25 mouse cellular contexts compared by ENCODE assay signal in the genomic region with DNA sequence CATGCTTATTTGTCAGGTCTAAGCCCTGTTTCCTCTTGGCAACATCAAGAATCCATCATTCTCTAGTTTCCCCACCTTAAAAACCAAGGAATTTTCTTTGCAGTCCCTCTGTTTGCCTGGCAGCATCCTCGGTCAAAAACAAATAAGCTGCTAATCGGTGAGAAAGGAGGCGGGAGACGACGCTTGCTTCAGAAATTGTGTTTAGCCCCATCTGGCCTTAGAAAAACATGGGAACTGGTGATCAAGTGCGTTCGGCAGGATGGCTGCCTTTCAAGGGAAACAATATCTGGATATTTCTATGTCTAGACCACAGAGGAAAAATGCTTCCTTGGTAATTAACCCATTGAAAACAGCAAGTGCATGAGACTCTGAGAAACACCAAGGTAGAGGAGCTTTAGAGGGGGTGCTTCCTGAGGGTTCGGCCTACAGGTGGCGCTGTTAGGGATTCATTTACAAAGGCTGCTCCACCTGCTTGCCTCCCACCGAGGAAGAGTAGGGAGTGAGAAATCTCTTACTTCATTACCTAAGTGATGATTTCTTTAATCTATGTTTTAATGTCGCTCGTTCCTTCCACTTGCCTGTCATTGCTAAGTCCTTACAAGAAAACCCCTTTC.
DNase-seq lines count a peak whose midpoint lies in the region; ATAC-seq and TF ChIP-seq lines count a peak whose summit lies in the region.
"Had no signal": no experiment of that assay in that cellular context is flagged by ENCODE, and none has a peak within 500 bp of the region (broad histone marks: within the 10 kb centered on the region; RNA-seq: fewer than 3 reads in every experiment).

No protein-coding gene starts in this region.

- no peaks in the 10 kb centered on the region for H3K27me3 ChIP-seq in intestine, embryonic 16.5 days (replicated peaks; ENCODE audit: control insufficient read depth, insufficient read depth, low read length)
- H3K27me3 ChIP-seq: forebrain, embryonic 13.5 days; limb, embryonic 12.5 days; midbrain, embryonic 15.5 days; neural tube, embryonic 13.5 days had no signal

- TF ChIP-seq POLR2A in brain, embryonic 14.5 days (IDR thresholded peaks at IDR 0.05; ENCODE audit: borderline replicate concordance, extremely low read depth, insufficient read depth, insufficient read length, poor library complexity, severe bottlenecking), result no peak

- H3K36me3 ChIP-seq in intestine, embryonic 16.5 days (ENCODE audit: control insufficient read depth, insufficient read depth, low read length), result no peaks in the 10 kb centered on the region
- H3K36me3 ChIP-seq: hindbrain, embryonic 10.5 days; limb, embryonic 12.5 days; midbrain, embryonic 15.5 days; neural tube, embryonic 13.5 days had no signal

- no peaks in the 10 kb centered on the region for H3K4me1 ChIP-seq in intestine, embryonic 16.5 days (ENCODE audit: control insufficient read depth, insufficient read depth, low read length)
- H3K4me1 ChIP-seq: hindbrain, embryonic 10.5 days; limb, embryonic 12.5 days; midbrain, embryonic 15.5 days; neural tube, embryonic 13.5 days had no signal

- H3K4me3 ChIP-seq in left cerebral cortex, adult 2 months, result no peak overlapping the region
- H3K4me3 ChIP-seq in intestine, embryonic 16.5 days (ENCODE audit: low read length), result no peak overlapping the region
- H3K4me3 ChIP-seq: forebrain, embryonic 13.5 days; hindbrain, embryonic 10.5 days; limb, embryonic 12.5 days; midbrain, embryonic 15.5 days; myocyte; neural tube, embryonic 13.5 days had no signal

- H3K4me2 ChIP-seq in intestine, embryonic 16.5 days (ENCODE audit: low read depth, low read length), result no peak overlapping the region
- H3K4me2 ChIP-seq: forebrain, embryonic 13.5 days; limb, embryonic 12.5 days; liver, embryonic 11.5 days; midbrain, embryonic 15.5 days; neural tube, embryonic 13.5 days had no signal

- DNase-seq in heart, adult 11 months, result peak; percentile 92
- DNase-seq in heart, postnatal 4 days, result no peak
- no peak for DNase-seq in left cerebral cortex, adult 2 months (ENCODE audit: extremely low spot score in 1 of 2, low spot score in 2 of 2)
- DNase-seq in left cerebral cortex, adult 8-10 months (ENCODE audit: low spot score in 2 of 2), result no peak
- DNase-seq in ES-CJ7 (ENCODE audit: low read depth, low spot score), result peak; percentile 12
- DNase-seq in brain, embryonic 14.5 days (ENCODE audit: low read depth), result peak; percentile 21
- DNase-seq: B cell, adult 2 months; cerebellum, adult 9-11 months; liver, postnatal 0 days; retina, postnatal 1 day; right cerebral cortex, postnatal 25 days; spleen, adult 18-20 months; thymus, adult 18-20 months had no signal

- no peak for ATAC-seq in monocyte, adult 5-6 weeks (replicated peaks; ENCODE audit: insufficient number of reproducible peaks, low FRiP score, low TSS enrichment, poor library complexity, severe bottlenecking)
- ATAC-seq in intestine, embryonic 16.5 days, result no peak
- ATAC-seq: forebrain, embryonic 13.5 days; hindbrain, postnatal 0 days; liver, postnatal 0 days; lung, postnatal 0 days; midbrain, embryonic 15.5 days had no signal

- WGBS in intestine, embryonic 16.5 days, result 78% methylated on average over 12 of the region's 12 CpGs

- no peak overlapping the region for H3K27ac ChIP-seq in left cerebral cortex, adult 2 months
- H3K27ac ChIP-seq in intestine, embryonic 16.5 days (ENCODE audit: low read length), result no peak overlapping the region
- H3K27ac ChIP-seq: forebrain, embryonic 13.5 days; hindbrain, embryonic 10.5 days; hindbrain, postnatal 0 days; limb, embryonic 12.5 days; macrophage; midbrain, embryonic 15.5 days; neural tube, embryonic 13.5 days had no signal

- TF ChIP-seq CTCF in left cerebral cortex, adult 2 months (IDR thresholded peaks at IDR 0.05), result peak; percentile 11; the same call in 1 of the 2 replicates
- no peak for TF ChIP-seq CTCF in brain, embryonic 14.5 days (IDR thresholded peaks at IDR 0.05; ENCODE audit: borderline replicate concordance, extremely low read depth, insufficient read depth, insufficient read length)

- no peaks in the 10 kb centered on the region for H3K9me3 ChIP-seq in intestine, embryonic 16.5 days (ENCODE audit: control insufficient read depth, low read length)
- H3K9me3 ChIP-seq: forebrain, embryonic 13.5 days; hindbrain, embryonic 10.5 days; limb, embryonic 12.5 days; midbrain, embryonic 15.5 days; neural tube, embryonic 13.5 days had no signal

- intact Hi-C loops in left cerebral cortex, adult 2 months (cut with DNase I), result no loop called here

- H3K9ac ChIP-seq in intestine, embryonic 16.5 days (ENCODE audit: low read depth, low read length), result no peak overlapping the region
- H3K9ac ChIP-seq: forebrain, embryonic 13.5 days; limb, embryonic 12.5 days; liver, postnatal 0 days; midbrain, embryonic 15.5 days; neural tube, embryonic 13.5 days had no signal

Comparison
In these comparisons a context has a peak if more than half of its experiments do, and no peak if none do; other contexts are left out.
1. DNase-seq: peak in heart, adult 11 months (single experiment), ES-CJ7 (single experiment) and brain, embryonic 14.5 days (single experiment); none in heart, postnatal 4 days (single experiment), left cerebral cortex, adult 2 months (0 of 2) and left cerebral cortex, adult 8-10 months (0 of 2).